Mouse (Mus musculus): ENCODE measurements around the gene Ntf5. TPM values are rescaled to one million over a fixed set of nuclear protein-coding genes. Genes with fewer than 3 reads are reported as not detected.

Ntf5 gene
- polyA plus RNA-seq, 1 experiment, result 0.12 TPM

DNA sequence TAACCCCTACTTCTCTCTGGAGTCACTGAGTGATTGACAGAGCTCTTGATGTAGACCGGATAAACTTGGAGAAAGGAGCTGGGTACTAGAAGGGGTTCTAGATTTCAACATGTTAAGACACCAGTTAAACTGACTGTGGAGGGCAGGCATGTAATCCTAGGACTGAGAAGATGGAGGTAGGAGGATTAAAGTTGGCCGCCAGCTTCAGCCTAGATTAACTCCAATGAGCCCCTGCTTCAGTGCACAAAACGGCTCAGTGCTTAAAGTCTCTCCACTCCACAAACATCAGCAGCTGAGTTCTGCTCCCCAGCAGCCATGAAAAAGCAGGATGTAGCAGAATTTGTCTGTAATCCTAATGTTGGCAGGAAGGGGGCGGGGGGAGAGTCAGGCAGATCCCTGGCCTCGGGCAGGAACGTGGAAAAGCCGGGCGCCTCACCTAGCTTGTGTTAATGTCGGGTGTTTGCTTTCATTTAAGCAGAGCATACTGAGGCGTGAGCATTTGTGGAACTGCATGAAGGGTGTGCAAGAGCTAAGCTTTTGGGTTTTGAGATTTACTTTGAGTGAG is 11.9 kb upstream of the Ntf5 start:
- no peak for DNase-seq (ENCODE audit: extremely low spot score in 1 of 2, low spot score in 1 of 2)

DNA sequence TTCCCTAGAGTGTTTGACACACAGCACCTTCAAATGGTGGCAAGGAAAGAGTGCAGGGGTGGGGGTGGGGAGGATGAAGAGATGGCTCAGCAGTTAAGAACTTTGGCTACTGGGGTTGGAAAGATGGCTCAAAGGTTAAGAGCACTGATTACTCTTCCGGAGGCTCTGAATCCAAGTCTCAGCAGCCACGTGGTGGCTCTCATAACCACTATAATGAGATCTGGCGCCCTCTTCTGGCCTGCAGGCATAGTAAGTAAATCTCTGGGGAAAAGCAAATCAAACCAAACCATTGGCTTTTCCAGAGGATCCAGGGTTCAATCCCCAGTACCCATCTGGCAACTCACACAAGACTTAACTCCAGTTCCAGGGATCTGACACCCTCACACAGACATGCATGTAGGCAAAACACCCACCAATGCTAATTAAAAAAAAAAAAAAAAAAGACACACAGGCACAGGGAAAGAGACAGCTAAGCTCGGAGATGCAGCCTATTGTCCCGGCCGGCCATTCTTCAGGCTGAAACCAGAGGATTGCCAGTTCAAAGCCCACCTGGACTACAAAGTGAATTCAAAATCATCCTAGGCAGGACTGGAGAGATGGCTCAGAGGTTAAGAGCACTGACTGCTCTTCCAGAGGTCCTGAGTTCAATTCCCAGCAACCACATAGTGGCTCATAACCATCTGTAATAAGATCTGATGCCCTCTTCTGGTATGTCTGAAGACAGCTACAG is 9.8 kb upstream of the Ntf5 start:
- DNase-seq (ENCODE audit: extremely low spot score in 1 of 2, low spot score in 1 of 2), result peak in 1 of 2 experiments; percentile 59

DNA sequence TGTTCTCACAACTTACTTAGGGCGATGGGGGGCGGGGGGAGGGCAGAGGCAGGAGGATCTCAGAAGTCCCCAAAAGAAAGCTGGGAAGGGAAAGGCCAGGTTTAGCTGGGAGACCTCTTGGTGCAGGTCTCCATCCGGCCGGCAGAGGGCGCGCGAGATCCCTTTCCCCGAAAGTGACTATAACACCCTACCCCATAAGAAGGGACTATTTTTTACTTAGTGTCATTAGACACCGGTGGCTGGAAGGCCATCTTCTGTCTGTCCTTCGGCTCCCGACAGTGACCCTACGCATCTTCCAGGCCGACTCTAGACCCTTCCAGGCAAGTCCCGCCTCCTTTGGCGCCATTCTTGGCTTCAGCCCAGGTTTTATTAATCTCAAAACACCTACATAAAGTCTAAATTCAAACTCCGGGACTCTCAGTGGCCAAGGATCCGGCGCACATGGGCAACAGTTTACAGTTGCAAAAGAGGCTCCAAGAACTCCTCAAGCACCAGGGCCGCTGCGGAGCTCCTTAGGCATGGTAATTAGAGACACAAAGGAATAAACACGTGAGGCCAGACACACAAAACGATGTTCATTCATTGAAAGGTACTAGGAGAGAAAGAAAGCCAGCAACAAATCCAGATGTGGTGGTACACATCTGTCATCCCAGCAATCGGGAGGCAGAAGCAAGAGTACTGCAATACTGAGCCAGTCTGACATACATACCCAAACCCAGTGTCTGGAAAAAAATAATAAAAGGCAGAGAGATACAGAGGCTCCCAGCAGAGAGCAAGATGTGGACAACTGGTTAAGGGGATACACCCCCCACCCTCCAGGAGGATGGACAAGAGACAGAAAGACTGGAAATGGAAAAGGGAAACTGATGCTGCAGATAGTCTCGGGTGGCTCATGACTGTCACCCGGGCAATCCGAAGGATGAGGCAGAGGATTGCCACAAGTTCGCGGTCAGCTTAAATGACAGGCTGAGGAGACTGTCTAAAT is 8.1 kb upstream of the Ntf5 start, which contains the start of gene Kcna7:
Gene Kcna7 (plus strand): TSS at position 563 of the 985 bp plus-strand sequence.
- peak in 1 of 2 experiments; percentile 84 for DNase-seq (ENCODE audit: extremely low spot score in 1 of 2, low spot score in 1 of 2)

DNA sequence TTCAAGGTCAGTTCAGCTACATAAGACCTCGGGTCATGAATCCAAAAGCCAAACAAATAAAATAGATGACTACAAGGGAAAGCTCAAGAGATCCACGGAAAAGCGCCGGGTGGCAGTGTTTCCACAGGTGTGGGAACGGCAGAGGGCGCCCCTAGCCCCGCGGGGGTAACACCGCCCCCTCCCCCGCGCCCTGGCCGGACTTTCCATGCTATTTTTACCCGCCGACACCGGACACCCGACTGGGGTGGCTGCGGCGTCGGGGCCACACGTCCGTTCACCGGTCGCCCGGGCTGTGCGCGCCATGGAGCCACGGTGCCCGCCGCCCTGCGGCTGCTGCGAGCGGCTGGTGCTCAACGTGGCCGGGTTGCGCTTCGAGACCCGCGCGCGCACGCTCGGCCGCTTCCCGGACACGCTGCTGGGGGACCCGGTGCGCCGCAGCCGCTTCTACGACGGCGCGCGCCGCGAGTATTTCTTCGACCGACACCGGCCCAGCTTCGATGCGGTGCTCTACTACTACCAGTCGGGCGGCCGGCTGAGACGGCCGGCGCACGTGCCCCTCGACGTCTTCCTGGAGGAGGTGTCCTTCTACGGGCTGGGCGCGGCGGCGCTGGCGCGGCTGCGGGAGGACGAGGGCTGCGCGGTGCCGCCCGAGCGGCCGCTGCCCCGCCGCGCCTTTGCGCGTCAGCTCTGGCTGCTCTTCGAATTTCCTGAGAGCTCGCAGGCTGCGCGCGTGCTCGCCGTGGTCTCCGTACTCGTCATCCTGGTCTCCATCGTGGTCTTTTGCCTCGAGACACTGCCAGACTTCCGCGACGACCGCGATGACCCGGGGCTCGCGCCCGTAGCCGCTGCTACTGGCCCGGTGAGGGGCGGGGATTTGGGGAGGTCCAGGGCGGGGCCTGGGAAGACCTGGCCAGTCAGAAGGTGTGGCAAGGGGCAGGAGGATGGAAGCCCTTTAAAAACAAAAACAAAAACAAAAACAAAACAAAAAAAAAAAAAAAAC is 7.0 kb upstream of the Ntf5 start:
- no peak for DNase-seq (ENCODE audit: extremely low spot score in 1 of 2, low spot score in 1 of 2)

DNA sequence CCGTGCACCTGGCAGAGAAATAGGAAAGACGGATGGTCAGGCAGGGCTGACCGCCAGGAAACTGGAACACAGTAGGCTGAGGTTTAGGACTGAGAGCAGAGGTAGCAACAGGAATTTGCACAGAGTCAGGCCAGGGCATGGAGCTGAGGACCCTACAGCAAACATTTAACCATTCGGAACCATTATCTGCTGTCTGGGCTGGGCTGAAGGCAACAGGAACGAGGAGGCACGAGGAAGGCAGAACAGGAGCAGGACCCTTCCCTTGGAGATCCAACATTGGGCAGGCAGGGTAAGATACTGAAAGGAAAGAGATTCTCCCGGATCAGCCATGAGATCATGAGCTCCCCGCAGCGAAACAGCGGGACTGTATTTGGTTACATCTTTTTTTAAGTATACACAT is 5.7 kb upstream of the Ntf5 start:
- no peak for DNase-seq (ENCODE audit: extremely low spot score in 1 of 2, low spot score in 1 of 2)

DNA sequence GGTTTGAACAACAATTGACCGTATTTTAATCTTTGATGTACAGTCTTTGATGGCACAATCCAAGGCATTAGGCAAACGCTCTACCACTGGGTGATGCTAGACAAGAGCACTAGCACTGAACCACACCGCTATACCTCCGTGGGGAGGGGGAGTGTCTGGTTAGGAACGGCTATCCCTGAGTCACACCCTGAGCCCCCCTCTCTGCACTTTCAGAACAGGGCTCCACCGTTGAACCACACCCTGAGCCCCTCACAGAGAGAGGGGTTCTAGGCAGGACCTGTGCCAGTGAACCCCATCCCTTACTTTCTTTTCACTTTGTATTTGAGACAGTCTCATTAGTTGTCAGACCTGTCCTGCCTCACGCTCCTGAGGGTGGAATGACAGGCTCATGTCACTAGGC is 5.1 kb upstream of the Ntf5 start:
- no peak for DNase-seq (ENCODE audit: extremely low spot score in 1 of 2, low spot score in 1 of 2)

DNA sequence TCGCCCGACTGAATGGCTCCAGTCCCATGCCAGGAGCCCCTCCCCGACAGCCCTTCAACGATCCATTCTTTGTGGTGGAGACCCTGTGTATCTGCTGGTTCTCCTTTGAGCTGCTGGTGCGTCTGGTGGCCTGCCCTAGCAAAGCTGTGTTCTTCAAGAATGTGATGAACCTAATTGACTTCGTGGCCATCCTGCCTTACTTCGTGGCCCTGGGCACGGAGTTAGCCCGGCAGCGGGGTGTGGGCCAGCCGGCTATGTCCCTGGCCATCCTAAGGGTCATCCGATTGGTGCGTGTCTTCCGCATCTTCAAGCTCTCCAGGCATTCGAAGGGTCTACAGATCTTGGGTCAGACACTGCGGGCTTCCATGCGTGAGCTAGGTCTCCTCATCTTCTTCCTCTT is 4.5 kb upstream of the Ntf5 start:
- DNase-seq (ENCODE audit: extremely low spot score in 1 of 2, low spot score in 1 of 2), result no peak

DNA sequence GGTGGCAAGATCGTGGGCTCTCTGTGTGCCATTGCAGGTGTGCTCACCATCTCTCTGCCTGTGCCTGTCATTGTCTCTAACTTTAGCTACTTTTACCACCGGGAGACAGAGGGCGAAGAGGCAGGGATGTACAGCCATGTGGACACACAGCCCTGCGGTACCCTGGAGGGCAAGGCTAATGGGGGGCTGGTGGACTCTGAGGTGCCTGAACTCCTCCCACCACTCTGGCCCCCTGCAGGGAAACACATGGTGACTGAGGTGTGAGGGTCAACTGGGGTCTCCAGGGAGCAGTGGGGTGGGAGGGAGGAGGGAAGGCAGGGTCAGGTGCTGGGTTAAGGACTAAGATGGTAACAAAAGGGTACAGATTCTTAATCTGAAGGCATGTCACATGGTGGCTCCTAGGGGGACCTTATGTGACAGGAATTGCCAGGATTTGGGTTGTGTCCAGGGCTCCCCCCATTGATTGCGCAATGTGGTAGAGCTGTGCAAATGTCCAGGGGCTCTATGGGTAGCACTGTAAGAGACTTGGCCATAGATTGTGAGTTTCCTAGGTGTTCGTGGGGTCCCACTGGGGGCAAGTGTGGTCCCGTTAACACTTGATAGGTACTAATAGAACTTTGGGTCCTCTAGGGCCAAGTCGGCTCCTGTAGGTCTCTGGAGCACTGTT is 3.9 kb upstream of the Ntf5 start:
- DNase-seq (ENCODE audit: extremely low spot score in 1 of 2, low spot score in 1 of 2), result no peak

DNA sequence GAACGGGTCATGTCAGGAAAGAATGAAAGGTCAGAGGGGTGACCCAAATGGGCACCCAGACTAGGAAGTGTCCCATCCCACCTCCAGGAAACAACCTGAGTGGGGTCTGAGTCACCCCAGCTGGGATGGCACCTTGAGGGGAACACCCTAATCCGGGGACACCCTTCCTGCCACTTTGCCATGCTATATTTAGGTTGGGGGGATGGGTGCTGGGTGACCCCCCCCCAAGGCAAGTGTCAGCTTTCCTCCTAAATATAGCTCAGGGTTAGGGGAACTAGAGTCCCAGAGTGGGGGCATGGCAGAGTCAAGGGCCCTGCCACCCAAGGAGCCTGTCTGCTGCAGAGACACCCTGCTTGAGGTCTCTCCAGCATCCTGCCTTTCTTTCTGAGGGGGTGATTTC is 1.1 kb upstream of the Ntf5 start:
- no peak for DNase-seq (ENCODE audit: extremely low spot score in 1 of 2, low spot score in 1 of 2)

DNA sequence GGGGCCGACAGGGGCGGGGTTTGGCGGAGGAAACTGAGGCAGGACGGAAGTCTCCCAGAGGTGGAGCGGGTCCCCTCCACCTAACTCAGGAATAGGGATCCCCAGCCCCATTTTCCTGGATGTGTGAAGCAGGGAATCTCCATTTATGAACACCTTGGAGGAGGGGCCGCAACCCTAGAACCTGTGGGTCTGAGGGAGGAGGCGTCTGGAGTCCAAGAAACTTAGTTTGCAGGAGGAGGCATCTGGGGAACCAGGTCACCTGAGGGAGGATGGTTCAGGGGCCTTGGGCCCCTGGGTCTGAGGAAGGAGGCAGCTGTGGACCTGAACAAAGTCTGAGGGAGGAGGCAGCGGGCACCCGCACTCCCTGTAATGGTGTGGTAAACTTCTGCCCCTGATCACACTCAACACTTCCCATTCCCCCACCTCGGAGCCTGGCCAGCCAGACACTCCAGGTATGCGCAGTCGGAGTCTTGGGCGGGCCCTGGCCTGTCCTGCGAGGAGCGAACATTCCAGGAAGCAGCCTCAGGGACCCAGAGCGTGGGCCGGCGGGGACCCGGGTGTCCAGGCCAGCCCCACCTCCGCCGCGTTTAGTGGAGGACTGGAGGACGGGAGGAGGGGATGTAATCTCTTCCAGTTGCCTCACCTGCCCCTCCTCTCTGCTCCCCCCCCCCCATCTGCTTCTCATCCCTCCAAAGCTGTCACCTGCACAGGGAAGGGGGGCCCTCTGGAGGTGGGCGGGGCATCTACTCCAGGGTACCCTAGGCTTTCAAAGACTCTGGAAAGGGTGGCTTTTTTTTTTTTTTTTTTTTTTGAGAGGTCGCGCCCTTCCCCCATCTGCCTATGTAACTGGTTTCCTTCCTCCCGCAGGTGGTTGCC is 607 bp downstream of the Ntf5 start:
- DNase-seq (ENCODE audit: extremely low spot score in 1 of 2, low spot score in 1 of 2), result no peak

DNA sequence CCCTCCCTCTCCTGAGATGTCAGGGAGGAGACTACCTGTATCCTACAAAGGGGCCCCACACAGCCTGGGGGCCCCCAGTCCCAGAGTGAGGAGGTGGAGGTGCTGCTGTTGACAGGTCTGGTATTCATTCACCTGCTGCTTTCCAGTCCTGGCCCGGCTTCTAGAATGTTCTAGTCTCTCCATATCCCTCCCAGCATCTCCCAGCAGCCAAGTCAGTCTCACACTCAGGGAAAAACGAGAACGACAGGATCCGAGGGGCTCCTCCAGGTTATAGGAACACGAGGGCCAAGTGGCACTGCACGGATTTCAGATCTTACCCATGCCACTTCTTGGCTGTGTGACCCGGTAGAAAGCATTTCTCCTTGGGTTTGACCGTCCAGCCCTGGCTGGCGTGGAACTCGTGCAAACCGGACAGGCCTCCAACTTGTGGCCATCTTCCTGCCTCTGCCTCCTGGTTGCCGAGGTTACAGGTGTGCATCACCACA is 1.3 kb downstream of the Ntf5 start:
- no peak for DNase-seq (ENCODE audit: extremely low spot score in 1 of 2, low spot score in 1 of 2)

DNA sequence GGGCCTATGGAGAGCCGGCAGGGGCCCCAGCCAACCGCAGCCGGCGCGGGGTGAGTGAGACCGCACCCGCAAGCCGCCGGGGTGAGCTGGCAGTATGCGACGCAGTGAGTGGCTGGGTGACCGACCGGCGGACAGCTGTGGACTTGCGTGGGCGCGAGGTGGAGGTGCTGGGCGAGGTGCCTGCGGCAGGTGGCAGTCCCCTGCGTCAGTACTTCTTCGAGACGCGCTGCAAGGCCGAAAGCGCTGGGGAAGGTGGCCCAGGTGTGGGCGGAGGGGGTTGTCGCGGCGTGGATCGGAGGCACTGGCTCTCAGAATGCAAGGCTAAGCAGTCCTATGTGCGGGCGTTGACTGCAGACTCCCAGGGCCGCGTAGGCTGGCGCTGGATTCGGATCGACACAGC is 2.1 kb downstream of the Ntf5 start:
- peak in 1 of 2 experiments; percentile 54 for DNase-seq (ENCODE audit: extremely low spot score in 1 of 2, low spot score in 1 of 2)

DNA sequence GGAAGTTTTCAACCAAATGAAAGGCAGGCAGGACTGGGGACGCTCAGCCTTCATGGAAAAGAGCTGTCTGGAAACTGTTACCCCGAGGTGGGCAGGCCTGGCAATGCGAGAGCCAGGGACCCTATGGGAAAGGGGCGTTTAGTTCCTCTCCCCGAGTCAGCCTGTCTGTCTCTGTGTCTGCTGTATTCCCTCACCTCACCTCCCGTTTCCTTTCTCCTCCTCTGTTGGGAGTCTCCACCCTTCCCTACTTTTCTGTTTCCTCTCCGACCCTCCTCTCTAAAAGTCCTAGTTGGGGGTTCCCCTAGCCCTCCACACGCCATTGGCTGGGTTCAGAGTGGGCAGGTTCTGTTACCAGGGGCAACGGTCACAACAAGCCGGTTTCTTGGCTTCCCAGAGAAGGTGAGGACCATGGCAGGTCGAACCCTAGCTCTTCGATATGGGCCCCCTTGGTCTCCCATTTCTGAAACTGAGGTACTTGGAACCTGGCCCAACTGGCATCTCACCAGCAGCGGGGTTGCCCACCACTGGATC is 4.5 kb downstream of the Ntf5 start:
- DNase-seq (ENCODE audit: extremely low spot score in 1 of 2, low spot score in 1 of 2), result no peak

DNA sequence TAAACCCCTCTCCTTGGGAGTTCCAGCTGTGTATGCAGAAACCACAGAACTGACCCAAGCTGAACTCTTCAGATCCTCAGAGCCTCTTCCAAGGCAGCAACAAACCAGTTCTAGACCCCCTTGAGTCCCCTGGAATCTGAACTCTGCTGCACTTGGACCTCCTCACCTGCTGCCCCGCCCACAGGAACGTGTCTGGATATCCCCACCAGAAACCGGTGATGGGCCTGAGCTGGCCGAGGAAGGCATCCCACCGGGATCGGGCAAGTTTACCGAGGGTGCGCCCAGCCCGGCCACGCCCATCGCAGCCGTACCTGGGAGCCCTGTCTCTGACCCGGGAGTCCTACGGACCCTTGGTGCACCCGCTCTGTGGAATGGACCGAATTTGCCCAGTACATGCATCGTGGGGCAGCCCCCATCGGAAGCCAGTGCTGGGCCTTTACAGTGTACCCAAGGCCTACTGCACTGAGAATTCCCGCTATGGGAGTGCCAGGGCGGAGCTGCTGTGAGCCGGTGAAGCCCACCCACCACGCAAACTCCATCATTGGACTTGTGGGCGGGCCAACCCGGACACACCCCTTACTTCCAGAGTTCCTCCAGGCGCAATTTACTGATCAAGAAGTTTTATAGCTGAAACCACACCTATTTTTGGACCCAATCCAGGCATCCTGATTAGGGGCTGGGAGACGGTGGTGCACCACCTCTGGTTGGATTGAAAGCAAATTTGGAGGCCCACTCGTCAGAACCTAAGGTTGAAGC is 6.5 kb downstream of the Ntf5 start:
- DNase-seq (ENCODE audit: extremely low spot score in 1 of 2, low spot score in 1 of 2), result no peak

DNA sequence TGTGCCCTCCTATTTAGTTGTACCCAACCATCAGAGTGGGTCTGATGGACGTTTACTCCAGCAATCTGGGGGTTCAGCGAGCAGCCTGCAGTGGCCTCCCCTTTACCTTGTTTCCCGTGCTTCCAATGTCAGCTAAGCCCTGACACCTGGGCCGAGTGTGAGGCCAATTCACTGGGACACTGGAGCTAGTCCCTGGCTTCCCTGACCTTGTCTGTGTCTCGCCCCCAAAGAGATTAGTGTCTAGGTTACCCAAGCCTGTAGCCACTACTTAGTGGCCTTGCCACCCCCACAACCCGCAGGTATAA is 7.1 kb downstream of the Ntf5 start, which contains the start of gene Lhb:
Gene Lhb (plus strand): TSS at position 206 of the 305 bp plus-strand sequence.
- no peak for DNase-seq (ENCODE audit: extremely low spot score in 1 of 2, low spot score in 1 of 2)

DNA sequence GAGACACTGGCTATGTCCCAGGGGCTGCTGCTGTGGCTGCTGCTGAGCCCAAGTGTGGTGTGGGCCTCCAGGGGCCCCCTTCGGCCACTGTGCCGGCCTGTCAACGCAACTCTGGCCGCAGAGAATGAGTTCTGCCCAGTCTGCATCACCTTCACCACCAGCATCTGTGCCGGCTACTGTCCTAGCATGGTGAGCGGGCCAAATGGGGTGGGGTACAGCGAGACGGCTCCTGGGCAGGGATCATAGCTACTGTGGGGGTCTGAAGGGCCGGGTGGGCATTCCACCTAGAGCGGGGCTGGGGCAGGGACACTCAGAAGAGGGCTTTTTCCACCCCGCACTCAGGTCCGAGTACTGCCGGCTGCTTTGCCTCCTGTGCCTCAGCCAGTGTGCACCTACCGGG is 7.7 kb downstream of the Ntf5 start:
- DNase-seq (ENCODE audit: extremely low spot score in 1 of 2, low spot score in 1 of 2), result no peak

DNA sequence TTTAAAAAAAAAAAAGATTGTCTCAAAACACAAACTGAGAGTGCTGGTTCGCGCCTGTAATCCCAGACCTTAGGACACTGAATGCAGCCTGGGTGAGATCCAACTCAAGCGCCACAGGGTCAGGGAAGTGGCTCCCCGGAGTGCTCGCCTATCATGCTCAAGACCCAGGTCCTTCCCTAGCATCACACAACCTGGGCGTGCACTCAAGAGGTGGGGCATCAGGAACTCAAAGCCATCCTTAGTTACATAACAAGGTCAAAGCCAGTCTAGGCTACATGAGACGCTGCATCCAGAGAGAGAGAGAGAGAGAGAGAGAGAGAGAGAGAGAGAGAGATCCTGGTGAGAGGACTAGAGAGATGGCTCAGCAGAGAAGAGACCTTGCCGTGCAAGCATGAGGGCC is 13.1 kb downstream of the Ntf5 start:
- no peak for DNase-seq (ENCODE audit: extremely low spot score in 1 of 2, low spot score in 1 of 2)

DNA sequence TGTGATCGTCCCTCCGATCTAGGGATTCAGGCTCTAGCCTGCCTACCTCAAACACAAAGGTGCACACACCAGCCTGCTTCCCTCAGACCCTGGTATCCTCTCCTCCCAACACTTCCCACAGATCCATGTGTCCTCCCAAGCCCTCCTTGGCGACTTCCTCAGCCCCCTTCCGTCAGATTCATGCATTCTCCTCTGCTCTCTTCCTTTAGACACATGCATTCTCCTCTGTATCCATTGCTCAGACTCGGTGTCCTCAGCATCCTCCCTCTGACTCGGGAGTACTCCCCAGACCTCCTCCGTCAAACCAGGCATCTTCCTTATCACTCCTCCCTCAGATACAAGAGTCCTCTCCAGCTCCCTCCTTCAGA is 20.3 kb downstream of the Ntf5 start:
- DNase-seq (ENCODE audit: extremely low spot score in 1 of 2, low spot score in 1 of 2), result no peak
